Mouse (Mus musculus) small intestine, adult 2 months (tissue): ENCODE measurements around the gene Mib2.
"Not testable (repeated sequence)": the region's sequence is repeated elsewhere in the genome, so short reads cannot be mapped to it uniquely, and the experiment has no call there.

ENCODE experiments used
- CTCF ChIP-seq: fragments of 200-500 bp; IDR thresholded peaks from 2 replicates; pipeline ENCODE4 v1.5.1; 2012; ENCODE audit warnings: low read depth, mild to moderate bottlenecking, control low read depth, inconsistent platforms, low read length, moderate library complexity, mixed read lengths; ENCODE audit not compliant: insufficient replicate concordance, insufficient read length; ENCODE audit errors: extremely low read depth
- POLR2A ChIP-seq: fragments of 200-500 bp; IDR thresholded peaks from 2 replicates; pipeline ENCODE4 v1.6.1; 2012; ENCODE audit warnings: low read depth, mild to moderate bottlenecking, control low read depth, inconsistent platforms, low read length, moderate library complexity

- not testable (repeated sequence) for TF ChIP-seq CTCF, POLR2A
Measured at GRCm38 (mm10) chr4:155687764-155688163, 18.8 kb upstream of the Mib2 start.
